Mouse (Mus musculus) olfactory bulb, adult 2 months (tissue): Measurements from ENCODE around the gene Zfp46. TPM values are rescaled to one million over a fixed set of nuclear protein-coding genes. Genes with fewer than 3 reads are reported as not detected.

Source experiments
- H3K27ac ChIP-seq: fragments of 200-500 bp; 2 replicates; pipeline ENCODE4 v1.5.1; 2012; ENCODE audit warnings: low read depth, low read length; ENCODE audit not compliant: insufficient read depth
- H3K4me1 ChIP-seq: fragments of 200-500 bp; 2 replicates; pipeline ENCODE4 v1.6.1; 2012; ENCODE audit warnings: low read length; ENCODE audit not compliant: control insufficient read depth, insufficient read depth
- H3K4me3 ChIP-seq: fragments of 200-500 bp; 2 replicates; pipeline ENCODE4 v1.5.1; 2012; ENCODE audit warnings: mild to moderate bottlenecking, low read depth, low read length, moderate library complexity; ENCODE audit not compliant: insufficient read depth
- CTCF ChIP-seq: fragments of 200-500 bp; IDR thresholded peaks from 2 replicates; pipeline ENCODE4 v1.5.1; 2012; ENCODE audit warnings: low read depth, mild to moderate bottlenecking, low read length, moderate library complexity; ENCODE audit not compliant: insufficient read depth
- POLR2A ChIP-seq: fragments of 200-500 bp; IDR thresholded peaks from 2 replicates; pipeline ENCODE4 v1.6.1; 2012; ENCODE audit warnings: mild to moderate bottlenecking, low read depth, low read length, moderate library complexity; ENCODE audit not compliant: insufficient read depth
- WGBS: fragments of 180-500 bp; shearing (Covaris S2); methylation state at CpG from one replicate; pipeline ENCODE4 v1.1.7; 2018; 5-methylcytosine and 5-hydroxymethylcytosine counted together
- polyA plus RNA-seq: library from polyadenylated mRNA; stranded (reverse); fragments of >200 nt; gene quantifications from 2 replicates; pipeline ENCODE4 v1.2.4, GENCODE M21; 2012; ENCODE audit warnings: low replicate concordance; ENCODE audit not compliant: missing spikeins, insufficient read depth, insufficient read length

The Zfp46 gene
- polyA plus RNA-seq, 1 experiment = not detected

DNA sequence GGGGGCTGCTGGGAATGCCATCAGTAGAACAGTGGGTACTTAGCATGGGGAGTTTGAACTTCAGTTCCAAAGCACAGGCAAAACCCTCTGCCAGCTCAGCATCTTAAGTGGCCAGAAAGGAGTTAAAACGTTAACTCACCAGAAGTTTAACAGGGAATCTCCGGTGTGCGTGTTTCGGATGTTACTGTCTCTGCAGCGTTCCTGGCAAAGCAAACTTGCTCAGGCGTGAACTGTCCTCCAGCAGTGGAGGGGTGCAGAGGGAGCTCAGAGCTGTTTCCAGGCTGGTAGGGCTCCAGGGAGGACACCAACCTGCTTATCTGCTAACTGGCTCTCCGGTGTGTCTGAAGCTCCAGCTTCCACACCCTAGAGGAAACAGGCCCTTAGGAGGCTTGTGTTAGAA lies 11.5 kb downstream of the Zfp46 start:
- Histone ChIP-seq H3K4me1 (no peaks in the 10 kb centered on the region), H3K4me3 (no peak overlapping the region), H3K27ac (no peak overlapping the region)
- 84% methylated on average over 7 of the region's 7 CpGs for WGBS
- TF ChIP-seq POLR2A (no peak), CTCF (no peak)

DNA sequence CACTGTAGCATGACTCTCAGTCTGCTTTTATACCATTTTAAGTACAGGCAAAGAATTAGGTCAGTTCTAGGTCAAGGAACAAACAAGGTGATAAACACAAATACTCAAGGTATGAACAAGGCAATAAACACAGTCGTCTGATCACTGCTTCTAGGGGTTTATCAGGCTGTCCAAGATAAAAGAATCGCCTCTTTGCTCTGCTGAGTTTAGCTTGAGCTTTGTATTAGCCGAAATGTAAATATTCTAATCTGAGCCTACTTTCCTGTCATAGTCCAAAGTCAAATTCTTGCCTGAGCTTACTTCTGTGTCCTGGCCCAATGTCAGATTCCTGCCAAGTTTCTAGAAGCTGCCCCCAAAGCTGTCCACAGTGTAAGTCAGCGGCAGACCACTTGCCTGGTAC lies 18.0 kb downstream of the Zfp46 start:
- 77% methylated on average over 4 of the region's 4 CpGs for WGBS
- TF ChIP-seq POLR2A = no peak
- peaks cover 2% of the 10 kb centered on the region; the same call in 1 of the 2 replicates for H3K4me1 ChIP-seq
- H3K4me3 ChIP-seq = no peak overlapping the region
- H3K27ac ChIP-seq = no peak overlapping the region

DNA sequence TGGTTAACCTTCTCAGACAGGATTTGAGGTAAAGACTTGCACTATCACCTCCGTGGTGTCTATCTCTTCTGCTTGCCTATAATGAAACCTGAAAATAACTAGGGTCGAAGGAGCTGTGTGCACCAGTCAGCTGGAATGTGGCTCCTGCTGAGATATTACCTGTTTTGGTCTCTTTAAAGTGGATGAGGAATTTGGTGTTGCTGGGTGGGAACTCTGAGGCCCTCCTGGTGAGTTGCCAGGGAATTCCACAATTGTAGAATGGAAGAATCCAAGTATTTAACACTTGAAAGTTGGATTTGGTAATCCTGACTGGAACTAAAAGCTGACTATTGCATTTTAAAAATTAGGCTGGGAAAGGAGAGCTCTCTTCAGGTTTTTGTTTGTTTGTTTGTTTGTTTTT lies 19.7 kb downstream of the Zfp46 start:
- H3K4me1 ChIP-seq = peaks cover 2% of the 10 kb centered on the region; the same call in 1 of the 2 replicates
- TF ChIP-seq CTCF = no peak
- no peak for TF ChIP-seq POLR2A
- no peak overlapping the region for H3K27ac ChIP-seq
- WGBS = 16% methylated on average over 2 of the region's 2 CpGs
- H3K4me3 ChIP-seq = no peak overlapping the region

DNA sequence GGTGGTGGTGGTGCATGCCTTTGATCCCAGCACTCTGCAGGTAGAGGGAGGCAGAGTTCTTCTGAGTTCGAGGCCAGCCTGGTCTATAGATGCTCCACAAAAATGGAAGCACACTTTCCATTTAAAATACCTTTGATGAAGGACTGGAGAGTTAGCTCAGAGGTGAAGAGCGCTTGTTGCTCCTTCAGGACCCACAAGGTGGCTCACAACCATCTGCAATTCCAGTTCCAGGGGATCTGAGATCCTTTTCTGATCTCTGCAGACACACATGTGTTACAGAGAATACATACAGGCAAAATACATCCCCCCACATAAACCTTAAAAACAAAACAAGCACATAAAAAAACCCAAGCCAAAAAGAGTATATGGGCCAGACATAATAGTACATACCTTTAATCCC lies 23.9 kb downstream of the Zfp46 start:
- 66% methylated on average over 2 of the region's 2 CpGs for WGBS
- Histone ChIP-seq H3K4me3 (no peak overlapping the region), H3K27ac (no peak overlapping the region), H3K4me1 (peaks cover 9% of the 10 kb centered on the region)
- no peak for TF ChIP-seq POLR2A
- no peak for TF ChIP-seq CTCF

DNA sequence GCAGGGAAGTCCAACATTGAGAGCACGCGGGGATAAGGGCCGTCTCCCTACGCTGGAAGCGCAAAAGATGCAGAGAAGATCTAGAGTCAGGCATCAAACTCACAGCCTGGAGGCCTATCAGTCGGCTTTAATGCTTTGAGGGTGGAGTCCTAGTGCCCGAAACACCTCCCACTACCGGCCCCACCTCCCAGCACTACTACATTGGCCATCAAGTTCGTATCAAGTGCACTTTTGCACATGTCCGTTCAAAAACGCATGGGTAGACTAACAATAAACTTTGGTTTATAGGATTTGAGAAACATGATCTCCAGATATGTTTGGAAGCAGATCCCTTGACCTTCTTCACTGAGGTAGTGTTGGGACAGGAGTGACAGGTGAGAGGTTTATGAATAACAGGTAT lies 25.3 kb downstream of the Zfp46 start:
- Histone ChIP-seq H3K4me1 (peaks cover 7% of the 10 kb centered on the region), H3K27ac (no peak overlapping the region), H3K4me3 (peak overlapping the region; percentile 67; the same call in 1 of the 2 replicates)
- 17% methylated on average over 11 of the region's 11 CpGs for WGBS
- TF ChIP-seq POLR2A (no peak), CTCF (no peak)

DNA sequence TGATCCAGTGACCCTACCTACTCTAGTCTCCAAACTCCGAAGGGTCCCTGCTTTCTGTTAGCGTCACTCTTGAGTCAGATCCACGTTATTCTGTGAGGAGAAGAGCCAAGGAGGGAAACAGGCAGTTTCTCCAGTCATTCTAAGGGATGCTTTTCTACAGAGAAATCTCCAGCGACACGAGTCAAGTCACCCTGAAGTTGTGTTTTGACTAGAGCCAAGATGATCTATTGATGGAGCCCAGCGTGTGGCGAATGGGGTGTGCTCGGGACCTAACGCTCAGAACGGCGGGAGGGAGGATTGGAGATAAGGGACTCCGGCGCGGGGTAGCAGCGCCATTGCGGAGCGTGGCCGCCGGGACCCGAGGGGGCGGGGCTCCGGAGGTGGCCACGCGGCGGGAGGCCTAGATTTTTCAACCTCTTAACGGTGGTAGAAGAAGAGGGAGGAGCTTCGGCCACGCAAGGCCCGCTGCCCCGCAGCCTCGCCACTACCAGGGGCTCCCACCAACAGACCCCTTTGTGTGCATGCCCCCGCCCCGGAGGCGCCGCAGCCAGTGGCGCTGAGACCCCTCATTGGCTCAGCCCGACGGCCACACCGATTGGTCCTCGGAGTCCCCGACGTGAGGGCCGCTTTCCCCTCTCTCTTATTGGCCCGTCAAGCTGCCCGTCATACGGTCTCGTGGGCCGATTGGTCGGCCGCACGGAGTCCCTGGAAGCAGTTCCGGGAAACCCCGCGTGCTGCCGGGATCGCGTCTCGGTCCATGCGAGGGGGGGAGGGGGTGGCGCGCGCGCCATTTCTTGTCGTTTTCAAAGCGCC lies 26.0 kb downstream of the Zfp46 start, which contains the start of gene Hnrnpr:
Gene Hnrnpr, plus strand, starts transcription at position 714 of the 813 bp plus-strand sequence.
- Histone ChIP-seq H3K4me3 (peak within 1 kb of the TSS; percentile 96), H3K27ac (peak within 1 kb of the TSS; percentile 37), H3K4me1 (peaks cover 7% of the 10 kb centered on the region)
- no peak; the same call in 1 of the 2 replicates for TF ChIP-seq CTCF
- peak; percentile 66 for TF ChIP-seq POLR2A
- under 1% methylated on average over 65 of the region's 65 CpGs for WGBS

DNA sequence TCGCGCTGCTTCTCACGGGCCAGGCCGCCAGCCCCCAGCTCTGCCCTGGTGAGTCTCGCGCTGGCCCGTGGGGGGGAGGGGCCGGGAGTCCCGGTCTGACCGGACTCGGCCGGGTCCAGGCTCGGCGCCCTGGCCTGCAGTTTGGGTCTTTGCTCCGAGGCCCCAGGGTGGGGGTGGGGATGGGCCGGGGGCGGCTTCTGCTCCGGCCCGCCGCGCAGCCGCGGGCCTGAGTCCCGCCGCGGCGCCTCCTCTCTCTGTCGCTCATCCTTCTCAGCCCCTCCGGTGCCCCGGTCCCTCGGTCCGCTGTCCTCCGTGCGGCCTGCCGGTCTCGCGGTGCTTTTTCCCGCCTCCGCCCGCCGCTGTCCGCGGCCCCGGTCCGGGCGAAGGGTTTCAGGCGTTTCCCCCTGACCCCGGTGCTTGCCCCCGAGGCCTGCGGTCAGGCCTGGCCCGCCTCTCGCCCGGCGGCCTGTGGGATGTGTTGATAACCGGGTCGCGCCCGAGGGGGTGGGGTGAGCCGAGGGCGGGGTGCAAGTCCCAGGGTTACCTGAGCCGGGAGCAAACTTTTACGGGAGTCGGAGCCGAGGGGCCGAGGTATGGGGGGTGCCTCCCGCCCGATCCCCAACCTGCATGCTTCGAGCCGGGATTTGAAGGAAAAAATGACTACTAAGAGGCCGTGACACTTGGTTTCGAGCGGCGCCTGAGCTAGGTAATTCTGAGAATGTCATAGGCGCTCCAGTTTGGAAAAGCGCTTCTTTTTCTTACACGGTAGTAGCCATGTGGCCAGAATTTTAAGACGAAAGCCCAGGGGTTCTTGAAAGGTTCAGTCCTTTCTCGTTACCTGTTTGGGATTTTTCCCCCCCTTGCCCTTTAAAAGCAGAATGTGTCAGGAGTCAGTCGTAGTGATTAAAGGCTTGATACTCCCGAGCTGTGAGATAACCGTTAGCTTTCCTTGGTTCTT lies 26.8 kb downstream of the Zfp46 start:
- no peak overlapping the region; the same call in 1 of the 2 replicates for H3K27ac ChIP-seq
- WGBS = under 1% methylated on average over 81 of the region's 81 CpGs

DNA sequence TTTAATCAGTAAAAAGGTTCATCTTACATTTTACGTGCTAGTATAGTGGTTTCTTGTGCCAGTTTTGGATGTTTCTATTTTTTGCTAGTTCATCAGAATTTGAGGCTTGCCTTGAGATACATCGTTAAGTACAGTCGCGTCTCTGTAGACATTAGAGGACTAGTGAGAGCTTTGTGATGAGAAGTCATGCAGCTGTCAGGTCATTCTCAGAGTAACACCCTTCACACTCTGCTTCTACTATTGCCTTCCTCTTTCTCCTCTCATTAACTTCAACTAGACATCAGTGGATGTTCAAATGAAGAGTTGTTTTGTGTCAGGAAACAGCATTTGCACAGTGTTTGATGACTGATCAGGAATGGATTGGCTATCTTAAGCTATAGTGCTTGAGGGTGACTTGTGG lies 28.1 kb downstream of the Zfp46 start:
- no peak for TF ChIP-seq CTCF
- TF ChIP-seq POLR2A = no peak
- Histone ChIP-seq H3K4me1 (peaks cover 7% of the 10 kb centered on the region), H3K27ac (no peak overlapping the region), H3K4me3 (no peak overlapping the region)
- WGBS = 44% methylated on average over 4 of the region's 4 CpGs

More for the DNA sequence above, 26.8 kb downstream of the Zfp46 start:
- H3K4me3 ChIP-seq = peak overlapping the region; percentile 96
- TF ChIP-seq POLR2A (no peak; the same call in 1 of the 2 replicates), CTCF (no peak; the same call in 1 of the 2 replicates)
- H3K4me1 ChIP-seq = peaks cover 7% of the 10 kb centered on the region
